Mouse (Mus musculus) hematopoietic stem cell, adult 5-6 weeks (primary cell): ENCODE results near the gene Plcxd2. TPM values are rescaled to one million over a fixed set of nuclear protein-coding genes. Genes with fewer than 3 reads are reported as not detected.
A peak's percentile ranks its signal among the peaks of the same experiment; 100 is the strongest.

Experiments
- ATAC-seq, 2 experiments: fragments of 125-278 bp in 1 of 2; replicated peaks in 1 of 2; 2 replicates each; pipeline ENCODE4 v1.8.0; 2016 to 2017; ENCODE audit warnings: inconsistent platforms in 2 of 2, mild to moderate bottlenecking in 2 of 2, moderate number of reproducible peaks in 2 of 2, low read depth in 1 of 2, moderate TSS enrichment in 1 of 2; ENCODE audit not compliant: low FRiP score in 2 of 2, poor library complexity in 2 of 2, severe bottlenecking in 2 of 2, insufficient read depth in 1 of 2, low TSS enrichment in 1 of 2
- total RNA-seq: library from RNA; stranded (forward); fragments of 172-1452, 232-1000 nt; gene quantifications from 2 replicates; pipeline ENCODE4 v1.2.3, GENCODE M21; 2017

Plcxd2 gene
- total RNA-seq, 1 experiment from 2014 or later = 4.5 TPM

GRCm38 (mm10) chr16:45999374-46000191 is 10.4 kb downstream of the Plcxd2 start:
- no peak for ATAC-seq

- no peak for ATAC-seq
Observed at GRCm38 (mm10) chr16:45998231-45998630, 11.8 kb downstream of the Plcxd2 start.

- 0 out of 4 replicates have a peak, but pooled peaks of 1 of the 2 experiments have one; percentile 17 for ATAC-seq
Observed at GRCm38 (mm10) chr16:45990901-45991676, 18.9 kb downstream of the Plcxd2 start.

- no peak for ATAC-seq
Observed at GRCm38 (mm10) chr16:45986236-45986635, 23.8 kb downstream of the Plcxd2 start.

GRCm38 (mm10) chr16:45984610-45985606 is 25.1 kb downstream of the Plcxd2 start:
- no peak for ATAC-seq

- no peak for ATAC-seq
Observed at GRCm38 (mm10) chr16:45976251-45976650, 33.8 kb downstream of the Plcxd2 start.

- ATAC-seq = peak; percentile 42 to 65; a peak in 1 of 4 replicates
Observed at GRCm38 (mm10) chr16:45973959-45974686, 35.9 kb downstream of the Plcxd2 start.

- ATAC-seq = no peak
Observed at GRCm38 (mm10) chr16:45970187-45970586, 39.8 kb downstream of the Plcxd2 start.

GRCm38 (mm10) chr16:45968716-45969115 is 41.3 kb downstream of the Plcxd2 start:
- no peak for ATAC-seq

GRCm38 (mm10) chr16:45967471-45967870 is 42.5 kb downstream of the Plcxd2 start:
- ATAC-seq = peak; percentile 89 to 94

- ATAC-seq = no peak
Observed at GRCm38 (mm10) chr16:45966604-45967003, 43.4 kb downstream of the Plcxd2 start.

GRCm38 (mm10) chr16:45964777-45965176 is 45.2 kb downstream of the Plcxd2 start:
- ATAC-seq = no peak

GRCm38 (mm10) chr16:45963837-45964236 is 46.2 kb downstream of the Plcxd2 start:
- no peak for ATAC-seq

- ATAC-seq = no peak
Observed at GRCm38 (mm10) chr16:45963088-45963487, 46.9 kb downstream of the Plcxd2 start.

- no peak for ATAC-seq
Observed at GRCm38 (mm10) chr16:45960978-45961377, 49.0 kb downstream of the Plcxd2 start.

- no peak for ATAC-seq
Observed at GRCm38 (mm10) chr16:45956390-45956950, 53.5 kb downstream of the Plcxd2 start.
